Mouse (Mus musculus) T-cell, adult 2 months (primary cell): ENCODE results near the gene Lsm2.
"Not testable (repeated sequence)": the region's sequence is repeated elsewhere in the genome, so short reads cannot be mapped to it uniquely, and the experiment has no call there.

ENCODE experiments used
- DNase-seq: peaks from one replicate; pipeline ENCODE4 v3.0.0; 2022; ENCODE audit warnings: low spot score

Gene Lsm2

DNA sequence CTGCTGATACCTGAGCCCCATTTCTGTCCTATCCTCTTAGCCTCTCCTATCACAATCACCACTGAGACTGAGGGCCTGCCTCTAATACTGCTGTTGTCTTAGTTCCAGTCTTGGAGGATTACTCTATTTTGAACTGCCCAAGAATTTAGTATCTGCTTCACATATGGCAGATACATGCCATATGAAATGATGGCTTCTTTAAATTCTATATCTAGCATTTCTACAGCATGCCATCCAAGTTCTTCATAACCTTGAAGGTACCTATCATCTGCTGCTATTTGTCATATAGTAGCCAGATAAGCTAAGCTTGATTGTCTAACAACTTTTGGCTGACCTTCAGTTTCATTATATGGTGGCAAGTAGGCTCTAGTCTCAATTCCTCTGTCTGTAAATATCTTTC lies 13.1 kb downstream of the Lsm2 start:
- no peak for DNase-seq

DNA sequence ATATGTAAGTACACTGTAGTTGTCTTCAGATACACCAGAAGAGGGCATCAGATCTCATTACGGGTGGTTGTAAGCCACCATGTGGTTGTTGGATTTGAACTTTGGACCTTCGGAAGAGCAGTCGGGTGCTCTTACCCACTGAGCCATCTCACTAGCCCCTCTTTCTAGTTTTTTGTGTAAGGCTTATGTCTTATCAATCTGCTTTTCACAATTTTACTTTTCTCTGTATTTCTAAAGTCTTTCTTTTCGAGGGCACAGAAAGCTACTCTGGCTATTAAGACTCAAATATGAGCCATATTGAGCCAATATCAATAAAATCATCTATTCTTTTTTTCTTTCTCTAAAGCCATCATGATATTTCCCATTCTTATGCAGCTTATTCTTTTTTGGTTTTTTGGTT lies 13.5 kb downstream of the Lsm2 start:
- not testable (repeated sequence) for DNase-seq

DNA sequence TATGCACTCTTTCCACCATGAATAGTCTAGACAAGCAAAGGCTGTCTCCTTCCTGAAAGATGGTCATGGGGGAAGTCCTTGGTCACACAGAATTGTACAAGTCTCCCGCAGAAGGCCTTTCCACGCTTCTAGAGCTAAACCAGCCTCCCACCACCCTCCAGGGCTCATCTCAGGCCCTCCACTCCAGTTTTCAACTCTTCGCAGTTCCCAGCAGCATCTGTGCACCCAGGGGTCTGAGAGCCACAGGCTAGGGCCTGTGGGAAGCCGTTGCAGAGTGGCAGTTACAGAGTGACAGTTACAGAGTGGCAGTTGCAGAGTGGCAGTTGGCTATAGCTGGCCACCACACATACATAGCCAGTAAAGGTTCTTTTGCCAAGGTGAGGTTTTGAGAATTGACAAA lies 14.3 kb downstream of the Lsm2 start:
- DNase-seq = not testable (repeated sequence)

DNA sequence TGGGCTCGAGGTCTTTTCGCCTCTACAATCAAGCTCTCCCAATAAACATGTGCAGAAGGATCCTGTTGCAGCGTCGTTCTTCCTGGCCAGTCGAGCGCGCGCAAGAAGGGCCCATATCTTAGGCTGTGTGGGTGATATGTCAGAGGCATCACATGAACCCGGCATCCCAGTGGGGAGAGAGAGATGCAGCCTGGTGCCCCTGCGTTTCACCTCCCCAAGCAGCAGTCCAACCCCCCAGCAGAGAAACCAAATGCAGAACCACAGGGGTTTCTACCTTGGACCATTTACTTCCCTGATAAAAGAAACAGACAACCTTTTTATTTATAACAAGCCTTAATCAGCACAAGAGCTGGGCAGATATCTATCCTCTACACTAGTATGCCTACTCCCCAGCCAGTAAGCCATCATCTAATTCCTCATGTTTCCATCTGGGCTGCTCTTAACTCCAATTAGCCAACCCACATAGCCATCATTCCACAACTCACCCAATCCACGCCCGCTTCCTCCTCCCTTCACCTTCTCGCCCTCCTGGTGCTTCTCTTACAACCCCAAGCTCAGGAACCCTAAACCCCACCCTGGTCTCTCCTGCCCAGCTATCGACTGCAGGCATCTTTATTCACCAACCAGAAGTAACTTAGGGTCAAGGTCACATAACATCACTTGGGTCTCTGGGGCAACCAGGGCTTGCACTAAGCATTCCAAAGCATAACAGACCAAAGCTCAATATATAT lies 14.9 kb downstream of the Lsm2 start:
- DNase-seq = no peak

DNA sequence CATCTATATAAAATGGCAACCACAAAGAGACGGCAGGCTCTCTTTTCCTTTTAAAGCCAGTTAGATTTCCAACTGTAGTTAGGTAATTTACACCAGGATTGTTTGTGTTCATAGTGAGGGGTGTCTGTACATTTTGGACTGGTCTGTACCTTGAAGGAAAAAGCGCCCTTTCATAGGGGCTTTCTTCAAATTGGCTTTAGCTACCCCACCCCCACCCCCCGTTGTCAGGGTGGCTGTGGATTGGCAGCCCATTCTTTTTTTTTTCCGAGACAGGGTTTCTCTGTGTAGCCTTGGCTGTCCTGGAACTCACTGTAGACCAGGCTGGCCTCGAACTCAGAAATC lies 15.5 kb downstream of the Lsm2 start:
- DNase-seq = no peak

DNA sequence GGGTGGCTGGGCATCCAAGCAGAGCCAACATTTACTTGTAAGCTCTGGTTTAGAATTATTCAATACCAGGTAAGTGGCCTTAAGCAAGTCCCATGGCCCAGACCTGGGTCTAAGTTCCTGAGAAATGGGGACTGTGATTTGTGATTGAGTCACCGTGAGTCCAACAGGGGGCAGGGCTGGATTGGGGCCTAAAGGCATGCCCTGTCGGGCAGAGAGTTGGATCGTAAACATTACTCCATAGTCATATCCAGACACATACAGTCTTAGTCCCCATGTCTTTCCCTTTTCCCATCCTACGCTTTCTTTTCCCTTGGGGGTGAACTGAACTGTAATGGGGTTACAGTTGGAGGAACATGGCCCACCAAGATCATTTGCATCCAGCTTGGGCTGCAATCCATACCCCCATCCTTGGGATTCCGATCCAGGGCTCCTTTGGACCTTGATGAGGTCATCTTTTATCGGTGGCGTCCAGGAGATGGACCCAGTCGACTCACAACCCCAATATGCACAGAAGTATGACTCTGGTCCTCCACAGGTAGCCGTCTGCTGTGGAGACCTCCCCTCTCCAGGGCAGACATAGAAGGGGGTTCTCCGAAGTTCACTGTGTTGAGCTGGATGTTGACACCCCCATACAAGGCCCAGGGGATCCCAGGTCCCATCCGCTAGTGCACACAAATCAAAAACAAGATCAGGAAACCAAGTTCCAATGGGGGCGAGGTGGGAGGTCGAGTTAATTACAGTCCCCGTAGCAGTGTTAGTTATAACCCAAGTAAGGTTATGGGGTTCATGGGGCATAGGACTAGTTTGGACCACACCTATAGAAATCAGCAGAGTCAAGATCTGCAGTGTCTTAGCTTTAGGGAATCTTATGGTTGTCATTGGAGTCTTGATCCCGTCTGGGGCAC lies 17.1 kb downstream of the Lsm2 start:
- no peak for DNase-seq

DNA sequence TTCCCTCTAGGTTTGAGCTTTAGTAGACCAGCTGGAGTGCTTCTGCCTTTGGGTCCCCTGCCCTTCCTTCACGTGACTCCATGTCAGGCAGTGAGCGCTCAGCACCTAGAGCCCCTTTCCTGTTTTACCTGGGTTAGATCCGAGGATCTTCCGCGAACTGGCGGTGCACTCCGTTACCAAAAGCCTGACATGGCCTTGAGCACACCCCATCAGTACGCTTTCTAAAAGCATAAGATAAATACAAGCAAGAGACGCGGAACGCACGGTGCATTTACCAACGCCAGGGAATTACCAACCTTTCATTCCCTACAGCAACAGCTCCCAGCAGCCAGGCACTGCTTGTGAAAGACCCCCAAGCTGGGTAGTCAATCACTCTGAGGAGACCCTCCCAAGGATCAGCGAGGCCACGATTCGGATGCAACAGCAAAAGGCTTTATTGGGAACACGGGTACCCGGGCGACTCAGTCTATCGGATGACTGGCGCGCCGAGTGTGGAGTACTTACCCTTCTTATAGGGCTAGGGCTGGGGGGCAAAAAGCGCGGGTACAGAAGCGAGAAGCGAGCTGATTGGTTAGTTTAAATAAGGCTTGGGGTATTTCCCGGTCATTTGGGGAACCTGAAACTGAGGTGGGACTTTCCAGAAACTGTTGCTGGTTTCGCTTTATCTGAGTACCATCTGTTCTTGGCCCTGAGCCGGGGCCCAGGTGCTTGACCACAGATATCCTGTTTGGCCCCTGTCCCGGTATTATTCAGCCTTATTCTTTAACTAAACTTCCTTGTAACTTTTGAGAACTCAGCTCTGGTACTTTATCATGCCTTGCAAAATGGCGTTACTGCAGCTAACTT lies 18.4 kb downstream of the Lsm2 start:
- peak; percentile 50 for DNase-seq

DNA sequence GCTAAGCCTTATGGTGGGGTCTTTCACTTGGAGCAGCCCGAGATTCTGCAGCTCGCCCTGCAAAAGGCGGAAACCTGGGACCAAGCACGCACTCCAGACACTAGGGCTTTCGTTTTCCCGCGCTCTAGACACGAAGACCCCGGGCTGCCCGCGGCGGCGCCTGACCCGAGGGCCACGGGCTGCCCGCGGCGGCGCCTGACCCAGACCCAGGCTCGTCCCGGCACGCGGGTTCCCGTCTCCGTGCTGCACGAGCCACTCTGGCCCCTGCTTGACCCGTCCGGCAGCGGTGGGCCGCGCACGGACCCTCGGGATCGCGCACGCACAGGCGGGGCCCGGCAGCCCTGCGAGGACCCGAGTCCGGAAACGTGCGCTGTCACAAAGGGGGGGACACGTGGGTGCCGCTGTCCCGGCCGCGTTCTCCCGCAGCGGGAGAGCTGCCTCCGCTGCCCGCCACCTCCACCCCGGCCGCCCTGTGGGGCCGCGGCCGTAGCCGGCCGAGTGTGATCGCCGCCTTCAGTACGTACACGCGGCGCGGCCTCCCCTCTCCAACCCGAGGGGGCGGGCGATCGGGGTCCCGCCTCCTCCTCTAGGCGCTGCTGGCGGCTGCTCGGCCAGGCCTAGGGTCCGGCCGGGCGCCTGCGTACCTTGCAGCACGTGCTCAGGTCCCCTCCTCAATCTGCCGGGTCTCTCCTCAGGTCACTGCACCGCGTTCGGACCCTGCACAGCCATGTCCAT lies 19.2 kb downstream of the Lsm2 start, which contains the start of gene Vars:
Gene Vars, plus strand, starts transcription at position 271 of the 735 bp plus-strand sequence.
- peak; percentile 81 for DNase-seq

DNA sequence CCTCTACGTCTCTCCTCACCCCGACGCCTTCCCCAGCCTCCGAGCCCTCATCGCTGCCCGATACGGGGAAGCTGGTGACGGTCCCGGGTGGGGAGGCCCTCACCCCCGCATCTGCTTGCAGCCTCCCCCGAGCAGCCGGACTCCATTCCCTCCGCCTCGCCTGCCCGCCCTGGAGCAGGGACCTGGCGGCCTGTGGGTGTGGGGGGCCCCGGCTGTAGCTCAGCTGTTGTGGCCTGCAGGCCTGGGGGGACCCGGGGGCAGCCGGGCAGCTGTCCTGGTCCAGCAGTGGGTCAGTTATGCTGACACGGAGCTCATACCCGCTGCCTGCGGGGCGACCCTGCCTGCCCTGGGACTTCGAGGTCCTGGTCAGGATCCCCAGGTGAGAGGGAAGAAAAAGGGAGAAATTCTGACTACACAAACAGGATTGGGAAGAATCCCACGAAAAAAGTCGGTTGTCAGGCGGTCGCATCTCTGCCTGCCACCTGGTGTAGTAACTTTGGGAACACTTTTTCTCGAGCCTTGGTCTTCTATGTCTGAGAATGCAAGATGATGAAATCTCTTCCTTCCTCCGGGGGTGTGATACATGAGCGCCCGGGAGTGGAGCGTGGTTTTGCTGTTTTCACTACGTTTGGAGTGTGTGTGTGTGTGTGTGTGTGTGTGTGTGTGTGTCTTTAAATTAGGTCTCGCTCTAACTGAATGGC lies 19.9 kb downstream of the Lsm2 start:
- peak; percentile 54 for DNase-seq

DNA sequence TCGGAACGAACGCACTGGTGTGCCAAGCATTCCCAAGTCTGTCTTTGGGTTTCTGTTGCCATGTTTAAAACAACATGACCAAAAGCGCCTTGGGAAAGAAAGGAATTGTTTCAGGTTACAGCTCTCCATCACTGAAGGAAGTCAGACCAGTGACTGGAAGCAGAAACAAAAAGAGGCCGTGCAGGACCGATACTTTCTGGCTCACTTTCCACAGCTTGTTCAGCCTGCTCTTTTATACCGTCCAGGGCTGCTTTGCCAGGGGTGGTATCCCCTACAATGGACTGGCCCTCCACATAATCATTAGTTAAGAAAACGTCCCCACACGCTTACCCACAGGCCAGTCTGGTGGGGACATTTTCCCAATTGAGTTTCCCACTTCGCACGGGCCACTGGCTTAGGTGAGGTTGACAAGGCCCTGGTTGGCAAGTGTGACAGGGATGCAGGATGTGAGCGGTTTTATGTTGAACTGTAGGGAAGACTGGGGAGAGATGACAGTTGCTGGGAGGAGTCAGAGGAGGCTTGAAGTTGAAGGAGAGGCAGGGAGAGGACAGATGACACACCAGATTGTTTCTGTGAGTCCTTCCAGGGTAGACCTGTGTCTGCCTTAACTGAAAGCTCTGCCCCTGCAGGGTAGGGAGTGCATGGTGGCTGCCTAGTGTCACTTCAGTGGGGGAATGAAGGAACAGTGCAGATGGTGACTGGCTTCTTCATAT lies 20.6 kb downstream of the Lsm2 start:
- no peak for DNase-seq

DNA sequence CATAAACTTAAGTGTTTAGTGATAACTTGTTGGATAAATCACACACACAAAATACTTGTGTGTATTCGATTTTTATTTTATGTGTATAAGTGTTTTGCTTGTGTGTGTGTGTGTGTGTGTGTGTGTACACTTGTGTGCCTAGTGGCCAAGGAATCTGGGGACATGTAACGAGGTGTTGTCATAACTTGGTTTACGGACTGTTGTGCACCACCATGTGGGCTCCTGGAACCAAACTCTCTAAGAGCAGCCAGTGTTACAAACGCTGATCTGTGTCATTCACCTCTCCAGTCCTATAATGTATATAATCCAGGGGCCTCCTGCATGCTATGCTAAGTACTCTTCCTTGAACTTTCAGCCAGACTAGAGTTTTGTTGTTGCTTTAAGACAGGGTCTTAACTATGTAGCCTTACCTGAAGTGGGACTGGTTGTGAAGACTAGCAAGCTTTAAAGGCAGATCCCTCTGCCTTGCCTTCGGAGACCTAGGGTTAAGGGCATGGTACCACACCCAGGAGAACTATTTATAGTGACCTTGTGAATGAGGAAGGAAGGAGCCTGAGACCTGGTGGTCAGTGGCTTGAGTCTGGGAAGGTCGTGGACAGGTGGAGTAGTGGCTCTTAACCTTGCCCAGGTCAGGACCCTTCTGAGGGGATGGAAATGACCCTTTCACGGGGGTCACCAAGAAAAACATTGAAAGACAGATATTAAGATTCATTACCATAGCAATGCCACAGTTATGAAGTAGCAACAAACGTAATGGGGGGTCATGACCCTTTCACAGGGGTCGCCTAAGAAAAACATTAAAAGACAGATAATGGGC lies 21.6 kb downstream of the Lsm2 start:
- DNase-seq = no peak

DNA sequence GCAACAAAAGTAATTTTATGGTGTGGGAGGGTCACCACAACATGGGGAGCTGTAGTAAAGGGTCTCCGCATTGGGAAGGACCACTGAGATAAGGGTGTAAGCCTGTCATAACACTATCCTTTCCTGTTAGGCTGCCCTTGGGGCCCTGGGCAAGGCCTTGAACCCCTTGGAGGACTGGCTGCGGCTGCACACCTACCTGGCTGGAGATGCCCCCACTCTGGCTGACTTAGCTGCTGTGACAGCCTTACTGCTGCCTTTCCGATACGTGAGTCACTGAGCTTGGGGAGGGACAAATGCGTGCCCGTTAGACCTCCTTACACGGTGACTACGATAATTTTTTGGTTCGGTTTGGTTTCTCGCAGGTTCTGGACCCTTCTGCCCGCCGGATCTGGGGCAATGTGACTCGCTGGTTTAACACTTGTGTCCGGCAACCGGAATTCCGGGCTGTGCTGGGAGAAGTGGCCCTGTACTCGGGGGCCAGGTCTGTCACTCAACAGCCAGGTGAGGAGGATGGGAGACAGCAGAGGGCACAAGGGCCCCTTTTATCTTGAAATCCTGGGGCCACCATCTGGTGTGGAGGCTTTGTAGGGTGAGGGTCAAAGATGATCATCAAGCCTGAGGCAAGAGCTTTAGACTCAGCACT lies 22.5 kb downstream of the Lsm2 start:
- no peak for DNase-seq

DNA sequence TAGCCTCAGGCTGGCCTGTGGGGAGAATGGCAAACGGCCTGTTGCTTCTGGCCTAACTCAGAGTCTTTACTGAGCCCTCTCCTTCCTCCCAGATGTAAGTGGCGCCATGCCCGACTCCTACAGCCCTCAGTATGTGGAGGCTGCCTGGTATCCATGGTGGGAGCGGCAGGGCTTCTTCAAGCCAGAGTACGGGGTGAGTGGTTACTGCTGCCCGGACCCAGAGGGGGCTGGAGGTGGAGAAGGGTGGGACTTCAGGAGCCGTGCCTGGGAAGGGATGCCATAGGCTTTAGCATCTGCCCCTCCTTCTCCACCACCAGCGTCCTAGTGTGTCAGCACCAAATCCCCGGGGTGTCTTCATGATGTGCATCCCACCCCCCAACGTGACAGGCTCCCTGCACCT lies 23.5 kb downstream of the Lsm2 start:
- no peak for DNase-seq

DNA sequence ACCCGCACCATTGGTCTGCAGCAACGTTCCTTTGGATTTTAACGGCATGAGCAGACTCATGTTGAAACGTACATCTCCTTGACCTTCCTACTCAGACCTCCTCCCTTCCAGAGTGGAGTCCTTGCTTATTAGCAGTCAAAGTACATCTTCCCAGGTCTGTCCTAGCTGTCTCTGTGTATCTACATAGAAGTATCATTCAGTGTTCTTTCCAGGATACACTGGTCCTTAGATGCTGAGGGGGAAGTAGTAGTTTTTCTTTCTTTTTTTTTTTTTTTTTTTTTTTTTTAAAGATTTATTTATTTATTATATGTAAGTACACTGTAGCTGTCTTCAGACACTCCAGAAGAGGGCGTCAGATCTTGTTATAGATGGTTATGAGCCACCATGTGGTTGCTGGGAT lies 24.2 kb downstream of the Lsm2 start:
- DNase-seq = not testable (repeated sequence)

DNA sequence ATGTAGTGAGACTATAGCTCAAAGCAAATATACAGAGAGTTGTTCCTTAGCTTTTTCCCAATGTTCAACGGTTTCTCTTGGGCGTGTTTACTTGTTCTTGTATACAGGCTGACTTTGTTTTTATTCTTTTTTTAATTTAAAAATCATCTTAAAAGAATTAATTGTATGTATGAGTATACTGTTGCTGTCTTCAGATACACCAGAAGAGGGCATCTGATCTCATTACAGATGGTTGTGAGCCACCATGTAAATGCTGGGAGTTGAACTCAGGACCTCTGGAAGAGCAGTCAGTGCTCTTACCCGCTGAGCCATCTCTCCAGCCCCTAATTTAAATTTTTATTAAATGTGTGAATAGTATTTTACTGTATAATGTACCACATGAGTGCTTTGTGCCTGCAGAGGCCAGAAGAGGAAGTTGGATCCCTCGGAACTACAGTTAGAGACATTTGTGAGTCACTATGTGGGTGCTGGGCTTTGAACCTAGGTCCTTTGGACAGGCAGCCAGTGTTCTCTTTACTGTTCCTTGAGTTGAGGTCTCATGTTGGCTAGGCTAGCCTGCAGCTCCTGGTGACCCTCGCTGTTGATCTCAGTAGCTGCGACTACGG lies 25.8 kb downstream of the Lsm2 start:
- DNase-seq = no peak

DNA sequence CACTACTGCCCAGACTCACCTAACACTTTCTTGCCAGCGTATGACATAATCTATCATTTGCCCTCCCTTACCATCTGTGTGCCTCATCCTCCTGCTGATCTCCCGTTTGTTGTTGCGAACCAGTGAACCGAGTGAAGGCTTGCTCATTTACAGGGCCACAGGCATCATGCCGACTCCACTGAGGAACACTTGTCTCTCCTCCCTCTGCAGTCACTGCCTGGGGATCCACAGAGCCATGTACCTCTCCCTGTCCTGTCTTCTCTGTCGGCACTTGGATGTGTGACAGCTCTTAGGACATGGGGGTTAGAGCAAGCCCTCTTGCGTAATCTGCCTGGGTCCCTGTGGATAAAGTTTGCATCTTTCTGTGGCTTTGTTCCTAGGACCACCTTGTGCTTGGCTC lies 27.9 kb downstream of the Lsm2 start:
- DNase-seq = no peak

DNA sequence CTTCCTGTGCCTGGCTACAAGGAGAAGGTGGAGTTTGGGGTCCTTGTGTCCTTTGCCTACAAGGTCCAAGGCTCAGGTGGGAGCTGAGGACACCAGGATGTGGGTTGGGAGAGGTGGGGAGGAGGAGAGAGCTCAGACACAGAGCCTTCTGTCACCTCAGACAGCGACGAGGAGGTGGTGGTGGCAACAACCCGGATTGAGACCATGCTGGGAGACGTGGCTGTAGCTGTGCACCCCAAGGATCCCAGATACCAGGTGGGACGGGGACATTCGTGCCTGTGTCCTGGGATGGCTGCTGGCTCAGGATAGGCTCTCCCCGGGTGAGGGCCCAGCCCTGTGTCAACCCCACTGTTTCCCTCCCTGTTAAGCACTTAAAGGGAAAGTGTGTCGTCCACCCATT lies 29.8 kb downstream of the Lsm2 start:
- no peak for DNase-seq

DNA sequence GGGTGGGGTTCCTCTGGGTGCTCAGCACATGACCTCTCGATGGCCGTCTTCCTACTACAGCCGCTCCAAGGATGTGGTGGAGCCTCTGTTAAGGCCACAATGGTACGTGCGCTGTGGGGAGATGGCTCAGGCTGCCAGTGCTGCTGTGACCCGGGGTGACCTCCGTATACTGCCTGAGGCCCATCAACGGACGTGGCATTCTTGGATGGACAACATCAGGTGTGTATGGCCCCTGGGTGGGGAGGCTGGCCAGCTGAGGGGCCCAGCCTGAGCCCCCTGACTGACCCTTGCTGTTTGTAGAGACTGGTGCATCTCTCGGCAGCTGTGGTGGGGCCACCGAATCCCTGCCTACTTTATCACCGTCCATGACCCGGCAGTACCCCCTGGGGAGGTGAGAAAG lies 30.8 kb downstream of the Lsm2 start:
- no peak for DNase-seq

DNA sequence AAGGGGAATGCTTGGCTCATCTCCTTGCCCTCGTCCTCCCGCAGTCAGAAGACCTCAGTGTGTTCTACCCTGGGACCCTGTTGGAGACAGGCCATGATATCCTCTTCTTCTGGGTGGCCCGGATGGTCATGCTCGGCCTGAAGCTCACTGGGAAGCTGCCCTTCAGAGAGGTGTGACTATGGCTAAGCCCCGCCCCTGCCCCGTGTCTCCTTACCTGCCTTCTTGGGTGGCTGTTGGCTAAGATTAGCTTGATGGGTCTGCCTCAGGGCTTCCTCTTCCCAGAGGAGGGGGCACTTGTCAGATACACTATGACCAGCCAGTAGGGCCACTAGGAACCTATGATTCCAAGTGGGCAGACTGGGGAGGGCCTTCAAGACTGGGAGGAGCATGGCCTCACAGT lies 31.6 kb downstream of the Lsm2 start:
- DNase-seq = no peak
